Mouse (Mus musculus): ENCODE results near the gene Gm11172. TPM values are rescaled to one million over a fixed set of nuclear protein-coding genes. Genes with fewer than 3 reads are reported as not detected.

The Gm11172 gene
- total and polyA plus RNA-seq, 3 experiments = not detected

DNA sequence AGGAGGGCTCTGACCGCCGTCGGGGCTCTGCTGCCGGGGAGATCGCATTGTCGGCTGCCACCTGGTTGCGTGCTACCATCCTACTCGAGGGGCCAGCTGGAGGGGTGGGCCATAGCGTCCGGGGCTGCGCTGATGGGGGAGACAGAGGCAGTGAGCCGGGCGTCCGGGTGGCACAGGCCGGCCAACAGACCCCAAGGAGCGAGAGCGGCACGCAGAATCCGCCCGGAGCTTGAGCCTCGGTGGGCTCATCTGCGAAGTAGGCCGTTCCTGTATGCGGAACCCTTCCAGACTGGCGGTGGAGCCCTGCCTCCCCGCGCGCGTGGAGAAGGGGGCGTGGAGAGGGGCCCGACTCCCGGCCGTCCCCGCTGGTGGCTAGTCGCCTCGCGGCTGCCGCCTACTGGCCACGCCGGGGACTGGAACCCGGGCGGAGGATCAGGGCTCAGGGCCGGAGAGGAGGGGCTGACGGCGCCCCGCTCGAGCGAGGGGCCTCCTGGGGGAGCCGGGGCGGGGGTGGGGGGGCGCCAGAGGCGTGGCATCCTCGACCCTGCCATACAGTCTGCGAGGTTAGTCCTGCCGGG lies 27.8 kb upstream of the Gm11172 start (continued):
- TF ChIP-seq MAX (IDR thresholded peaks at IDR 0.05; ENCODE audit: low read length) (peak; percentile 81), MAFK (IDR thresholded peaks at IDR 0.05; ENCODE audit: insufficient replicate concordance, low read length) (no peak), JUN (IDR thresholded peaks at IDR 0.05; ENCODE audit: insufficient read depth, low read depth, low read length) (no peak), ZMIZ1 (IDR thresholded peaks at IDR 0.05; ENCODE audit: low read depth, low read length) (no peak), CTCF (conservative IDR thresholded peaks at IDR 0.05 in 1 of 2, IDR thresholded peaks at IDR 0.05 in 1 of 2; ENCODE audit: low read depth in 2 of 2, low read length in 2 of 2) (peak; percentile 10 to 93; a peak in 2 of 4 replicates), SMC3 (IDR thresholded peaks at IDR 0.05; ENCODE audit: low read depth, low read length) (peak; percentile 88), ETS1 (conservative IDR thresholded peaks at IDR 0.05; ENCODE audit: low read depth, low read length) (no peak), RCOR1 (conservative IDR thresholded peaks at IDR 0.05; ENCODE audit: low read depth, low read length) (no peak), SIN3A (IDR thresholded peaks at IDR 0.05; ENCODE audit: low read length) (peak; percentile 81; the same call in 1 of the 2 replicates), CHD1 (IDR thresholded peaks at IDR 0.05; ENCODE audit: low read depth, low read length) (no peak; the same call in 1 of the 2 replicates), MEF2A (IDR thresholded peaks at IDR 0.05; ENCODE audit: borderline replicate concordance, low read depth, low read length) (peak; percentile 71; the same call in 1 of the 2 replicates), GABPA (IDR thresholded peaks at IDR 0.05; ENCODE audit: insufficient replicate concordance, low read depth, low read length) (no peak), NRF1 (IDR thresholded peaks at IDR 0.05; ENCODE audit: low read depth, low read length) (no peak), TCF12 (IDR thresholded peaks at IDR 0.05; ENCODE audit: low read depth, low read length) (peak; percentile 79; the same call in 1 of the 2 replicates), ZNF384 (IDR thresholded peaks at IDR 0.05; ENCODE audit: low read depth, low read length) (0 out of 2 replicates have a peak, but pooled peaks have one; percentile 3), UBTF (IDR thresholded peaks at IDR 0.05; ENCODE audit: low read depth, low read length) (peak; percentile 92), NELFE (IDR thresholded peaks at IDR 0.05; ENCODE audit: low read depth, low read length) (peak; percentile 60; the same call in 1 of the 2 replicates)

DNA sequence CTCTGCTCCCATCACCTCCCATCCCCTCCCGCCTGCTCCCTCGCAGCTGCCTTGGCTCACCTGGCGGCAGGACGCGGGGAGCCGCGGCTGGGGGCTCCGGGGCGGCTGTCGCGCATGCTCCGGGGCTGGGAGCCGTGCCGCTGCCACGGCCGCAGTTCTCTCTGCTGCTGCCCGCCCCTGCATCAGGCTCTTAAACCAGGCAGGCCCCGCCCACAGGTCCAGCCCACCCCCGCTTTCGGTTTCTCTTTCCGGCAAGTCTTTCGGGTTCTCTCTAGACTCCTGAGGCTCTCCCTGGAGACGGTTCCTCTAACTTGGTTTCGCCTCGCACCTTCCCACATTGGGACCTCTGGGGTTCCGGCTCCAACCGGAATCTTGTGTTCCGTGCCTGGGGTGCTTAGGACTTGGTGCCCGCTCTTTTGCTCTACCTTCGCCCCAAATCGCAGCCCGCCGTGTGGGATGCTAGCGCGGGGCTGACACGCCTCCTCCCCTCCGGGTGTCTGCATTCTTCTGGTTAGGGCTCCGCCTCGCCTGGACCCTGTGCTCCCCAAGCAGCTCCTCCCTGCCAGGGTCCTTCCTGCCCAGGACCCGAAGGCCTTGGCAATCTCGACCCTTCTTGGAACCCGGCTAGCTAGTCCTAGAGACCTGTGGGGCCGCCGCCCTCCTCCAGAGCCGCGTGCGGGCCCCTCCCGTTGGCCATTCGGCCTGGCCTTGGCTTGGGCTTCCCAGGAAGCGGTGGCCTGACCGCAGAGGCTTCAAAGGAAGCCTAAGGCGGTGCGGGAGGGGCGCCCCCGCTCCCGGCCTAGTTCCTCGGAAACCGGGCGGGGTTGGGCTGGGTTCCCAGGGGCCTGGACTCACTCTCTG lies 27.1 kb upstream of the Gm11172 start, which contains the start of gene Socs1:
Gene Socs1 (minus strand): TSS at position 166 of the 861 bp plus-strand sequence.
- Histone ChIP-seq H3K4me1 (ENCODE audit: control insufficient read depth in 1 of 2, insufficient read depth in 2 of 2) (peaks cover 37 to 56% of the 10 kb centered on the region in 2 experiments), H3K9ac (ENCODE audit: insufficient read depth, low read depth) (peak within 1 kb of the TSS; percentile 89), H3K27ac (ENCODE audit: insufficient read depth, low read depth) (peak within 1 kb of the TSS; percentile 89), H3K9me3 (replicated peaks; ENCODE audit: low read length) (no peaks in the 10 kb centered on the region), H3K27me3 (replicated peaks) (no peaks in the 10 kb centered on the region), H3K4me2 (ENCODE audit: insufficient read depth, low read depth, poor library complexity, severe bottlenecking) (peak within 1 kb of the TSS; percentile 64), H3K79me2 (replicated peaks; ENCODE audit: control insufficient read depth, extremely low read depth, insufficient read depth, poor library complexity, severe bottlenecking) (peaks cover 16% of the 10 kb centered on the region), H3K4me3 (replicated peaks in 1 of 3; ENCODE audit: low read depth in 2 of 3, low read length in 2 of 3, poor library complexity in 1 of 3) (peak within 1 kb of the TSS; percentile 84 to 99 (median 96)), H3K36me3 (replicated peaks in 1 of 2; ENCODE audit: control insufficient read depth in 1 of 2, insufficient read depth in 1 of 2, low read length in 1 of 2) (peaks cover 0 to 24% of the 10 kb centered on the region in 2 experiments)
- DNase-seq (ENCODE audit: extremely low read depth) = peak; percentile 98
- in situ Hi-C loops (cut with MboI; ENCODE audit: low pct_ligation_motif_present, low pct_unique_long_range_greater_than_20kb, low sequenced_read_pairs) = loop anchor here (5.0 kb wide), 2 partner anchors 118 to 213 kb away; no protein-coding TSS in a partner anchor
- dilution Hi-C loops (cut with MboI; ENCODE audit: extremely low pct_ligation_motif_present, extremely low pct_unique_long_range_greater_than_20kb, low sequenced_read_pairs) = no loop called here
- TF ChIP-seq EP300 (IDR thresholded peaks at IDR 0.05; ENCODE audit: low read length) (peak; percentile 85), ELF1 (IDR thresholded peaks at IDR 0.05; ENCODE audit: low read depth, low read length) (peak; percentile 68), MYC (IDR thresholded peaks at IDR 0.05; ENCODE audit: low read depth, low read length) (peak; percentile 81), MEF2A (IDR thresholded peaks at IDR 0.05; ENCODE audit: borderline replicate concordance, low read depth, low read length) (peak; percentile 74), TBP (conservative IDR thresholded peaks at IDR 0.05; ENCODE audit: low read depth, low read length) (peak; percentile 96), GABPA (IDR thresholded peaks at IDR 0.05; ENCODE audit: insufficient replicate concordance, low read depth, low read length) (no peak), MAX (IDR thresholded peaks at IDR 0.05; ENCODE audit: low read length) (peak; percentile 79), ETS1 (conservative IDR thresholded peaks at IDR 0.05; ENCODE audit: low read depth, low read length) (peak; percentile 92), BHLHE40 (IDR thresholded peaks at IDR 0.05; ENCODE audit: low read depth, low read length) (no peak; the same call in 1 of the 2 replicates), UBTF (IDR thresholded peaks at IDR 0.05; ENCODE audit: low read depth, low read length) (peak; percentile 47), ZMIZ1 (IDR thresholded peaks at IDR 0.05; ENCODE audit: low read depth, low read length) (peak; percentile 99), KAT2A (IDR thresholded peaks at IDR 0.05; ENCODE audit: insufficient replicate concordance, low read length) (no peak), JUND (conservative IDR thresholded peaks at IDR 0.05; ENCODE audit: low read depth, low read length) (no peak), HCFC1 (IDR thresholded peaks at IDR 0.05; ENCODE audit: low read depth, low read length) (peak; percentile 59), NRF1 (IDR thresholded peaks at IDR 0.05; ENCODE audit: low read depth, low read length) (peak; percentile 91), MAZ (IDR thresholded peaks at IDR 0.05; ENCODE audit: low read depth, low read length) (peak; percentile 68; the same call in 1 of the 2 replicates), MXI1 (IDR thresholded peaks at IDR 0.05; ENCODE audit: low read depth, low read length) (peak; percentile 67), CHD1 (IDR thresholded peaks at IDR 0.05; ENCODE audit: low read depth, low read length) (peak; percentile 67; the same call in 1 of the 2 replicates), RAD21 (IDR thresholded peaks at IDR 0.05; ENCODE audit: low read depth, low read length) (no peak), MAFK (IDR thresholded peaks at IDR 0.05; ENCODE audit: insufficient replicate concordance, low read length) (no peak), JUN (IDR thresholded peaks at IDR 0.05; ENCODE audit: insufficient read depth, low read depth, low read length) (no peak), ZNF384 (IDR thresholded peaks at IDR 0.05; ENCODE audit: low read depth, low read length) (0 out of 2 replicates have a peak, but pooled peaks have one; percentile 5), CHD2 (IDR thresholded peaks at IDR 0.05; ENCODE audit: low read length) (peak; percentile 53; the same call in 1 of the 2 replicates), E2F4 (IDR thresholded peaks at IDR 0.05; ENCODE audit: insufficient replicate concordance, low read depth, low read length) (no peak)

All from CH12.LX (cell line).